Mouse (Mus musculus) kidney, embryonic 15.5 days (tissue): ENCODE results near the gene Atad2b. TPM values are rescaled to one million over a fixed set of nuclear protein-coding genes. Genes with fewer than 3 reads are reported as not detected.
"Not testable (repeated sequence)": the region's sequence is repeated elsewhere in the genome, so short reads cannot be mapped to it uniquely, and the experiment has no call there.

Experiments used
- ATAC-seq: fragments of 200-750 bp; cut with Nextera tagmentation; replicated peaks from 2 replicates; pipeline ENCODE4 v1.8.0; 2017; ENCODE audit warnings: moderate TSS enrichment; ENCODE audit not compliant: low FRiP score
- H3K27ac ChIP-seq: fragments of 300-500 bp; sonication (generic); 2 replicates; pipeline ENCODE4 v1.5.1; 2015; ENCODE audit warnings: mild to moderate bottlenecking, inconsistent platforms
- H3K27me3 ChIP-seq: fragments of 300-500 bp; sonication (generic); 2 replicates; pipeline ENCODE4 v1.6.1; 2015; ENCODE audit warnings: inconsistent platforms
- H3K36me3 ChIP-seq: fragments of 300-500 bp; sonication (generic); 2 replicates; pipeline ENCODE4 v1.6.1; 2015; ENCODE audit warnings: inconsistent platforms
- H3K4me1 ChIP-seq: fragments of 300-500 bp; sonication (generic); 2 replicates; pipeline ENCODE4 v1.6.1; 2015; ENCODE audit warnings: inconsistent platforms
- H3K4me2 ChIP-seq: fragments of 300-500 bp; sonication (generic); 2 replicates; pipeline ENCODE4 v1.6.1; 2015; ENCODE audit warnings: moderate library complexity, mild to moderate bottlenecking, inconsistent platforms
- H3K4me3 ChIP-seq: fragments of 300-500 bp; sonication (generic); replicated peaks from 2 replicates; pipeline ENCODE4 v1.5.1; 2015; ENCODE audit warnings: mild to moderate bottlenecking, inconsistent platforms
- H3K9ac ChIP-seq: fragments of 300-500 bp; sonication (generic); 2 replicates; pipeline ENCODE4 v1.6.1; 2015; ENCODE audit warnings: mild to moderate bottlenecking, inconsistent platforms
- H3K9me3 ChIP-seq: fragments of 300-500 bp; sonication (generic); replicated peaks from 2 replicates; pipeline ENCODE4 v1.6.1; 2016; ENCODE audit warnings: inconsistent platforms
- WGBS: fragments of 180-500 bp; shearing (Covaris S2); methylation state at CpG from one replicate; pipeline ENCODE4 v1.1.7; 2015; ENCODE audit warnings: mixed read lengths; 5-methylcytosine and 5-hydroxymethylcytosine counted together
- polyA plus RNA-seq: library from polyadenylated mRNA; unstranded; fragments of >200 nt; fragmentation: Nextera tagmentation; extraction: Ambion mirVana; gene quantifications from 2 replicates; pipeline ENCODE4 v1.2.1, GENCODE M21; 2015

Gene Atad2b
- polyA plus RNA-seq, 1 experiment from 2014 or later = 10.5 TPM

GRCm38 (mm10) chr12:4885062-4885461, 32.1 kb upstream of the Atad2b start:
- no peak for ATAC-seq
- H3K4me1 ChIP-seq = no peaks in the 10 kb centered on the region
- no peak overlapping the region for H3K4me3 ChIP-seq
- H3K36me3 ChIP-seq = peaks cover 20% of the 10 kb centered on the region
- no peak overlapping the region for H3K9ac ChIP-seq
- 61% methylated on average over 1 of the region's 1 CpGs for WGBS
- H3K4me2 ChIP-seq = no peak overlapping the region
- no peaks in the 10 kb centered on the region for H3K27me3 ChIP-seq
- H3K27ac ChIP-seq = no peak overlapping the region
- H3K9me3 ChIP-seq = no peaks in the 10 kb centered on the region

- H3K4me1 ChIP-seq, H3K27ac ChIP-seq, H3K4me2 ChIP-seq, H3K9me3 ChIP-seq, ATAC-seq, H3K4me3 ChIP-seq, H3K9ac ChIP-seq, H3K27me3 ChIP-seq: not testable (repeated sequence)
- peaks cover 22% of the 10 kb centered on the region for H3K36me3 ChIP-seq
- 91% methylated on average over 4 of the region's 4 CpGs for WGBS
These were observed 30.6 kb upstream of the Atad2b start for GRCm38 (mm10) chr12:4886581-4886980.

- Histone ChIP-seq H3K9me3 (no peaks in the 10 kb centered on the region), H3K9ac (no peak overlapping the region), H3K4me2 (no peak overlapping the region), H3K4me1 (no peaks in the 10 kb centered on the region), H3K36me3 (peaks cover 28% of the 10 kb centered on the region), H3K27ac (no peak overlapping the region), H3K4me3 (no peak overlapping the region), H3K27me3 (no peaks in the 10 kb centered on the region)
- no peak for ATAC-seq
These were observed 28.4 kb upstream of the Atad2b start for GRCm38 (mm10) chr12:4888739-4889138.

GRCm38 (mm10) chr12:4889251-4889650, 27.9 kb upstream of the Atad2b start:
- H3K27ac ChIP-seq = no peak overlapping the region
- H3K9ac ChIP-seq = no peak overlapping the region
- no peak for ATAC-seq
- no peaks in the 10 kb centered on the region for H3K27me3 ChIP-seq
- H3K9me3 ChIP-seq = no peaks in the 10 kb centered on the region
- peaks cover 28% of the 10 kb centered on the region for H3K36me3 ChIP-seq
- no peak overlapping the region for H3K4me2 ChIP-seq
- no peak overlapping the region for H3K4me3 ChIP-seq
- H3K4me1 ChIP-seq = no peaks in the 10 kb centered on the region
- WGBS = 95% methylated on average over 2 of the region's 2 CpGs

- no peak overlapping the region for H3K4me3 ChIP-seq
- H3K9ac ChIP-seq = no peak overlapping the region
- 96% methylated on average over 1 of the region's 1 CpGs for WGBS
- no peak overlapping the region for H3K27ac ChIP-seq
- peaks cover 28% of the 10 kb centered on the region for H3K36me3 ChIP-seq
- H3K27me3 ChIP-seq = no peaks in the 10 kb centered on the region
- no peak overlapping the region for H3K4me2 ChIP-seq
- no peaks in the 10 kb centered on the region for H3K9me3 ChIP-seq
- no peaks in the 10 kb centered on the region for H3K4me1 ChIP-seq
- no peak for ATAC-seq
These were observed 27.3 kb upstream of the Atad2b start for GRCm38 (mm10) chr12:4889891-4890290.

- 95% methylated on average over 5 of the region's 5 CpGs for WGBS
- H3K4me1 ChIP-seq = no peaks in the 10 kb centered on the region
- no peak overlapping the region for H3K9ac ChIP-seq
- peaks cover 12% of the 10 kb centered on the region for H3K36me3 ChIP-seq
- H3K27me3 ChIP-seq = no peaks in the 10 kb centered on the region
- H3K27ac ChIP-seq = no peak overlapping the region
- no peaks in the 10 kb centered on the region for H3K9me3 ChIP-seq
- no peak overlapping the region for H3K4me3 ChIP-seq
- no peak for ATAC-seq
- no peak overlapping the region for H3K4me2 ChIP-seq
These were observed 19.1 kb upstream of the Atad2b start for GRCm38 (mm10) chr12:4898024-4898423.

- no peak overlapping the region for H3K4me2 ChIP-seq
- H3K36me3 ChIP-seq = peaks cover 9% of the 10 kb centered on the region; the same call in 1 of the 2 replicates
- no peak overlapping the region for H3K4me3 ChIP-seq
- no peaks in the 10 kb centered on the region for H3K27me3 ChIP-seq
- no peak overlapping the region for H3K9ac ChIP-seq
- no peak for ATAC-seq
- H3K9me3 ChIP-seq = no peaks in the 10 kb centered on the region
- H3K4me1 ChIP-seq = peaks cover 4% of the 10 kb centered on the region
- 87% methylated on average over 7 of the region's 7 CpGs for WGBS
- H3K27ac ChIP-seq = no peak overlapping the region
These were observed 11.2 kb upstream of the Atad2b start for GRCm38 (mm10) chr12:4905946-4906345.

GRCm38 (mm10) chr12:4906476-4906875, 10.7 kb upstream of the Atad2b start:
- Histone ChIP-seq H3K4me3 (peak overlapping the region; percentile 78), H3K9ac (peak overlapping the region; percentile 85; the same call in 1 of the 2 replicates), H3K36me3 (peaks cover 4% of the 10 kb centered on the region; the same call in 1 of the 2 replicates), H3K27me3 (no peaks in the 10 kb centered on the region), H3K4me1 (peaks cover 4% of the 10 kb centered on the region), H3K9me3 (no peaks in the 10 kb centered on the region), H3K4me2 (peak overlapping the region; percentile 91), H3K27ac (no peak overlapping the region)
- WGBS = 44% methylated on average over 7 of the region's 7 CpGs
- no peak for ATAC-seq

GRCm38 (mm10) chr12:4906951-4907906, 9.9 kb upstream of the Atad2b start, which contains the start of gene Ubxn2a:
Gene Ubxn2a (minus strand): TSS chr12:4907705.
- Histone ChIP-seq H3K27me3 (no peaks in the 10 kb centered on the region), H3K4me2 (peak within 1 kb of the TSS; percentile 91), H3K9me3 (no peaks in the 10 kb centered on the region), H3K9ac (peak within 1 kb of the TSS; percentile 85), H3K27ac (peak within 1 kb of the TSS; percentile 89), H3K4me1 (peaks cover 4% of the 10 kb centered on the region), H3K36me3 (no peaks in the 10 kb centered on the region), H3K4me3 (peak within 1 kb of the TSS; percentile 78)
- ATAC-seq = peak; percentile 96
- WGBS = under 1% methylated on average over 124 of the region's 125 CpGs

GRCm38 (mm10) chr12:4908391-4908790, 8.8 kb upstream of the Atad2b start:
- H3K4me3 ChIP-seq = no peak overlapping the region
- no peaks in the 10 kb centered on the region for H3K9me3 ChIP-seq
- WGBS = 88% methylated on average over 7 of the region's 7 CpGs
- ATAC-seq = no peak
- peaks cover 4% of the 10 kb centered on the region for H3K4me1 ChIP-seq
- H3K36me3 ChIP-seq = no peaks in the 10 kb centered on the region
- no peak overlapping the region for H3K27ac ChIP-seq
- H3K4me2 ChIP-seq = no peak overlapping the region
- no peaks in the 10 kb centered on the region for H3K27me3 ChIP-seq
- no peak overlapping the region for H3K9ac ChIP-seq

GRCm38 (mm10) chr12:4910496-4910895, 6.7 kb upstream of the Atad2b start:
- 94% methylated on average over 1 of the region's 1 CpGs for WGBS
- not testable (repeated sequence) for H3K9ac ChIP-seq, H3K27me3 ChIP-seq, ATAC-seq, H3K4me1 ChIP-seq, H3K27ac ChIP-seq, H3K36me3 ChIP-seq, H3K9me3 ChIP-seq, H3K4me3 ChIP-seq, H3K4me2 ChIP-seq

GRCm38 (mm10) chr12:4911716-4912115, 5.4 kb upstream of the Atad2b start:
- 75% methylated on average over 4 of the region's 4 CpGs for WGBS
- Histone ChIP-seq H3K9me3 (no peaks in the 10 kb centered on the region), H3K4me3 (no peak overlapping the region), H3K36me3 (no peaks in the 10 kb centered on the region), H3K4me1 (peaks cover 4% of the 10 kb centered on the region), H3K9ac (no peak overlapping the region), H3K27ac (no peak overlapping the region), H3K27me3 (no peaks in the 10 kb centered on the region), H3K4me2 (no peak overlapping the region)
- ATAC-seq = no peak
